Mouse (Mus musculus) olfactory bulb, adult 2 months (tissue): ENCODE data around the gene Zbtb41. TPM values are rescaled to one million over a fixed set of nuclear protein-coding genes. Genes with fewer than 3 reads are reported as not detected.
"Not testable (repeated sequence)": the region's sequence is repeated elsewhere in the genome, so short reads cannot be mapped to it uniquely, and the experiment has no call there.

Source experiments
- H3K27ac ChIP-seq: fragments of 200-500 bp; 2 replicates; pipeline ENCODE4 v1.5.1; 2012; ENCODE audit warnings: low read depth, low read length; ENCODE audit not compliant: insufficient read depth
- H3K4me1 ChIP-seq: fragments of 200-500 bp; 2 replicates; pipeline ENCODE4 v1.6.1; 2012; ENCODE audit warnings: low read length; ENCODE audit not compliant: control insufficient read depth, insufficient read depth
- H3K4me3 ChIP-seq: fragments of 200-500 bp; 2 replicates; pipeline ENCODE4 v1.5.1; 2012; ENCODE audit warnings: mild to moderate bottlenecking, low read depth, low read length, moderate library complexity; ENCODE audit not compliant: insufficient read depth
- CTCF ChIP-seq: fragments of 200-500 bp; IDR thresholded peaks from 2 replicates; pipeline ENCODE4 v1.5.1; 2012; ENCODE audit warnings: low read depth, mild to moderate bottlenecking, low read length, moderate library complexity; ENCODE audit not compliant: insufficient read depth
- POLR2A ChIP-seq: fragments of 200-500 bp; IDR thresholded peaks from 2 replicates; pipeline ENCODE4 v1.6.1; 2012; ENCODE audit warnings: mild to moderate bottlenecking, low read depth, low read length, moderate library complexity; ENCODE audit not compliant: insufficient read depth
- WGBS: fragments of 180-500 bp; shearing (Covaris S2); methylation state at CpG from one replicate; pipeline ENCODE4 v1.1.7; 2018; 5-methylcytosine and 5-hydroxymethylcytosine counted together
- polyA plus RNA-seq: library from polyadenylated mRNA; stranded (reverse); fragments of >200 nt; gene quantifications from 2 replicates; pipeline ENCODE4 v1.2.4, GENCODE M21; 2012; ENCODE audit warnings: low replicate concordance; ENCODE audit not compliant: missing spikeins, insufficient read depth, insufficient read length

Gene Zbtb41
- polyA plus RNA-seq, 1 experiment: not detected

DNA sequence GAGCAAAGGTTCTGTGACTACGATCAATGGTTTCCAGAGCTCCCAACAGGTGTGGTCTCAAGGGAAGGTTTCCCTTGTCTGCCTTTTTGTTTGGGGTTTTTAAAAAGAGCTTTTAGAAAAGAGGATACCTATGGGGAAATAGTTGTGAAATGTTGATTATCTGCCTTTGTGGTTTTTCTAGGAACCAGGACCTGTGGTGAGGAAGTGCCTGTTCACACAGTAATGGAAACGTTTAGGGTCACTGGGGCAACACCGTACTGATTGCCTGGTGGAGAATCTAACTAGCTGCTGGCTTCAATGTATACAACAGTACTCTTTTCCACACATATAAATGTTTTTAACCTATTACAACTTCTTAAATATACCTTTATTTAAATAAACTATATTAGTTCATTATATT is 8.6 kb upstream of the Zbtb41 start:
- Histone ChIP-seq H3K4me3 (no peak overlapping the region), H3K27ac (no peak overlapping the region), H3K4me1 (no peaks in the 10 kb centered on the region)
- TF ChIP-seq POLR2A (no peak), CTCF (no peak)
- 90% methylated on average over 3 of the region's 3 CpGs for WGBS

DNA sequence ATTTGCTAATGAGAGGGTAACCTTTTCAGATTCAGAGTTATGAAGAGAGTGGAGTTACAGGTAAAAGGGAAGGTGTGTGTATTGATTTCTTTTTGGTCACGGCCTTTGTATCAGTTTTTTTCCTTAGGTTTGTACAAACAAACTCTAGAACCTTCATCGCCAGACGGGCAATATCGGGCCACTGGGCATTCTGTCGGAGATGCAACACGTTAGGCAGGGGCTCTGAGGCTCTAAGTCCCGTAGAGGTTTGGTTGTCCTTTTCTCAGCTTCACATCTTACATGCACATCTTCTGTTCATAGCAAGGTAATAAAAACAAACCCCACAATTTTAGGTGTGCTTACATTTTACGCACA is 590 bp upstream of the Zbtb41 start:
- Histone ChIP-seq H3K4me1 (peaks cover 9% of the 10 kb centered on the region; the same call in 1 of the 2 replicates), H3K27ac (peak overlapping the region; percentile 77), H3K4me3 (peak overlapping the region; percentile 84)
- TF ChIP-seq POLR2A (no peak), CTCF (no peak)
- 4% methylated on average over 8 of the region's 8 CpGs for WGBS

DNA sequence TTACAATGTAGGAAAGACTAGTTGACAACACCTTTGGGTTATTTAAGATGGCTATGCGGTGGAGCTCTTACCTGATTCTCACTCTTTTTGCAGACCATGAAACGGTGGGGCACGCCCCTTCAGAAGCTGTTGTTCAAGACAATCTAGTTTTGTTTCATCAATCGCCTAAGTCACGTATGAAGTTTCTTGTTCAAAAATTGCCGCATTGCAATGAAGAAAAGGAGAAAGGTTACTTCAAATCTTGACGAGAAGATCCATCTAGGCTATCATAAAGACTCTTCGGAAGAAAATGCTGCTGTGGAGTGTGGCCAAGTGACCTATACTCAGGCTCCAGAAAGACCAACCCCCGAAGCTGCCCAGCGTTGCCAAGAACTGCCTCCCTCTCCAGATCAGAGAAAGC is 853 bp downstream of the Zbtb41 start:
- no peak overlapping the region for H3K27ac ChIP-seq

DNA sequence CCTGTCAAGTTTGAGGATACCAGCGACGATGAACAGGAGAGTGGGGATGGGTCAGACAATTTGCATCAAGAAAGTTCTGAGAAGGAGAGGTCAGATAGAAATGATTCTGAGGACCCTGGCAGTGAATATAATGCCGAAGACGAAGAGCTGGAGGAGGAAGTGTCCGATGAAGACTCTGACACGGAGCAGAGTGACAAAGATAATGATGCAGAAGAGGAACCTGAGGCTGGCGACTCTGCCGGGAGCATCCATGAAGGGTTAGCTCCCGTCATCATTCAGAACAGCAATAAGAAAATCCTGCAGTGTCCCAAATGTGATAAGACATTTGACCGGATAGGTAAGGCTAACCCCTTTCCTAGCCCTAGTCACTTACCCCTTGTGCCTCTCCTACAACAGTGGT is 1.8 kb downstream of the Zbtb41 start:
- peak overlapping the region; percentile 32 for H3K4me3 ChIP-seq
- WGBS: 34% methylated on average over 10 of the region's 10 CpGs
- no peak overlapping the region for H3K27ac ChIP-seq
- no peak for TF ChIP-seq POLR2A
- peaks cover 9% of the 10 kb centered on the region; the same call in 1 of the 2 replicates for H3K4me1 ChIP-seq

More for the DNA sequence above, 853 bp downstream of the Zbtb41 start:
- Histone ChIP-seq H3K4me3 (peak overlapping the region; percentile 84), H3K4me1 (peaks cover 9% of the 10 kb centered on the region; the same call in 1 of the 2 replicates)
- WGBS: 6% methylated on average over 10 of the region's 10 CpGs
- no peak for TF ChIP-seq CTCF
- no peak for TF ChIP-seq POLR2A

GRCm38 (mm10) chr1:139425006-139425405 is 2.9 kb downstream of the Zbtb41 start:
- TF ChIP-seq CTCF: no peak
- TF ChIP-seq POLR2A: no peak
- H3K27ac ChIP-seq: no peak overlapping the region
- peak overlapping the region; percentile 24 for H3K4me3 ChIP-seq
- H3K4me1 ChIP-seq: peaks cover 9% of the 10 kb centered on the region; the same call in 1 of the 2 replicates
- WGBS: 34% methylated on average over 3 of the region's 3 CpGs

DNA sequence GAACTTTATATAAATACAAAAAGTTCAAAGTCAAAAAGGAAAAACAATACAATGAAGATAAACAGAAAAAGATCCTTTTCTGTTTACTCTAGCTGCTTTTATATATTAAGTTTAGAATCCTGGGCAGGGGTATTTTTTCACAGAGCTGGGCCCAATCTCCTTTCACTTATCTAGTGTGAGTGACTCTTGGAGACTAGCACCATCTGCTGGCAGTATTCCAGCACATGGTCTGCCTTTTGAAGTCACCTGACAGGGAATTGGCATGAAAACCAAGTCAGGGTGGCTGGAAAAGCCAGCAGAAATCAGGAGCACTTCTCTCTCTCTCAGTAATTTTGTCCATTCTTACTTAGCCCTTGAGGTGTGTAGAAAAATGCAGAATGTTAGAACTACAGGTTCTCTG is 16.3 kb downstream of the Zbtb41 start:
- TF ChIP-seq POLR2A (no peak), CTCF (no peak)
- Histone ChIP-seq H3K27ac (no peak overlapping the region), H3K4me3 (no peak overlapping the region), H3K4me1 (no peaks in the 10 kb centered on the region)

DNA sequence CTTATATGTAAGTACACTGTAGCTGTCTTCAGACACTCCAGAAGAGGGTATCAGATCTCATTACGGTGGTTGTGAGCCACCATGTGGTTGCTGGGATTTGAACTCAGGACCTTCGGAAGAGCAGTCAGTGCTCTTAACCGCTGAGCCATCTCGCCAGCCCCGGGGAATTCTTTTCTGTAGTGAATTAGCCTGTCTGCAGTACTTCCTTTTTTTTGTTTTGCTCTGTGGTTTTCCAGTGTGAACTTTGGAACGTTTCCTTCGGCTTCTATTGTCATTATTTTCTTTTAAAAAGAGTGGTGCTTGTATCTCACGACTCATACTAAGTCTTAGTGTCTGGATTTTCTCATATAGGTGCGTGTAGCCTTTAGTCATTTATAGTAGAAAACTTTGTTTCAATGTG is 21.0 kb downstream of the Zbtb41 start:
- H3K4me1 ChIP-seq, H3K27ac ChIP-seq, H3K4me3 ChIP-seq: not testable (repeated sequence)
- WGBS: 69% methylated on average over 9 of the region's 9 CpGs

DNA sequence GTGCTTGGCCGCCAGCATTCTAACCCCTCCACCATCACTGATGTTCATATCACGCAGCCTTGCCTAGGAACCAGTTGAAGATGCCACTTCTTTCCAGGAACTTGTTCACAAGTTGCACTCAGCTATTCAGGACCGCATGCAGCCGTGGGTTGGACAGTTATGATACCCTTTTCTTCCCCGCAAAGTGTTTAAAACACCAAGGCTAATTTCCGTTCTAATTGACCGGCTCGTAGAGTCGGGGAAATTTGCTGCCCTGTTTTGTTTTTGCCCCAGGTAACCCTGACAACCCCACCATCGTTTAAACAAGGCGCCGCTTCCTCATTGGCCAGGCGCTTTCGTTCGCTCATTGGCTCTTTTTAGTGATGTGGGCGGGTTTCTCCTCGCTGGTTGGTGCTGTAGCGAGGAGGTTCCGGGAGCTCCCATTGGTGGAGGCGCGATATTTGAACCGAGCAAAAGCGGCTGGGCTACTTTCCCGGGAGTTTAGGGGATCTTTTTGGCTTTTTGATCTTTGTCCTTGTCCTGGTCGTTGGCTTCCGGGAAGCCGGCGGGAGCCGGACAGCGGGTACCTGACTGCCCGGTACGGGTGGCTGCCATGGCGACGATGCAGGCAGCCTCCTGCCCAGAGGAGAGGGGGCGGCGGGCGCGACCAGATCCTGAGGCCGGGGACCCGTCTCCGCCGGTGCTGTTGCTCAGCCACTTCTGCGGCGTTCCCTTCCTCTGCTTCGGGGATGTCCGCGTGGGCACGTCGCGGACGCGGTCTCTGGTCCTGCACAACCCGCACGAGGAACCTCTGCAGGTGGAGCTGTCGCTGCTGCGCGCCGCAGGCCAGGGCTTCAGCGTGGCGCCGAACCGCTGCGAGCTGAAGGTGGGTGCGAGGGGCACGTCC is 32.5 kb downstream of the Zbtb41 start, which contains the start of gene Aspm:
Gene Aspm (plus strand): TSS at position 433 of the 886 bp plus-strand sequence.
- WGBS: under 1% methylated on average over 65 of the region's 65 CpGs
- peaks cover 8% of the 10 kb centered on the region for H3K4me1 ChIP-seq
- TF ChIP-seq CTCF: no peak
- peak within 1 kb of the TSS; percentile 54 for H3K4me3 ChIP-seq
- no peak within 1 kb of the TSS for H3K27ac ChIP-seq

- Histone ChIP-seq H3K27ac (no peak overlapping the region), H3K4me3 (peak overlapping the region; percentile 54), H3K4me1 (peaks cover 8% of the 10 kb centered on the region)
- WGBS: 3% methylated on average over 17 of the region's 17 CpGs
- no peak for TF ChIP-seq POLR2A
Observed at GRCm38 (mm10) chr1:139455226-139455869, 33.3 kb downstream of the Zbtb41 start.
